Mouse (Mus musculus): Measurements from ENCODE around the gene Tex48. TPM values are rescaled to one million over a fixed set of nuclear protein-coding genes. Genes with fewer than 3 reads are reported as not detected.

Gene Tex48
- total and polyA plus RNA-seq, 3 experiments: not detected

DNA sequence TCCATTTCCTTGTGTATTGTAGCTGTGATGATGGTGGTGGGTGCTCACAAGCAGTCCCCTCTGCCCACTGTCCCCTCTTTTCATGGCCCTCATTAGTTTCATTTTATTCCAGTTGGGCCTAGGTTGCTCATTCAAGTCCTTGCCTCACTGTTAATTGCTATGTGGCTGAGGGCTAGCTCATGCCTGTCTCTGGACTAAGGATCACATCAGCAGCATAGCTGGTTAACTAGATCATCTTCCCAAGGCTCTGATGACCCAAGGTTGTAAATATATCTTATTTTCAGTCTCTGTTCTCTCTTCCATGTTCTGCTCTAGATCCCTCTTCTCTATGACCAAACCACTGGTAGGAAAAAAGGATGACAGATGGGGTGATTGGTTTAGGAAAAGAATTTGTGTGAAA, 21.0 kb downstream of the Tex48 start:
- in situ Hi-C loops (cut with MboI; ENCODE audit: low pct_ligation_motif_present, low pct_unique_long_range_greater_than_20kb, low sequenced_read_pairs): loop anchor here (25.0 kb wide), 1 partner anchor 886 kb away; no protein-coding TSS in a partner anchor
- H3K27me3 ChIP-seq (replicated peaks): peaks cover 12% of the 10 kb centered on the region
- H3K9ac ChIP-seq (ENCODE audit: insufficient read depth, low read depth): no peak overlapping the region
- peaks cover 3% of the 10 kb centered on the region for H3K9me3 ChIP-seq (replicated peaks; ENCODE audit: low read length)
- no peak for TF ChIP-seq ELF1 (IDR thresholded peaks at IDR 0.05; ENCODE audit: low read depth, low read length)
- no peaks in the 10 kb centered on the region for H3K79me2 ChIP-seq (replicated peaks; ENCODE audit: control insufficient read depth, extremely low read depth, insufficient read depth, poor library complexity, severe bottlenecking)
- H3K27ac ChIP-seq (ENCODE audit: insufficient read depth, low read depth): no peak overlapping the region
- H3K36me3 ChIP-seq (replicated peaks in 1 of 2; ENCODE audit: control insufficient read depth in 1 of 2, insufficient read depth in 1 of 2, low read length in 1 of 2): no peaks in the 10 kb centered on the region
- H3K4me3 ChIP-seq (replicated peaks in 1 of 3; ENCODE audit: low read depth in 2 of 3, low read length in 2 of 3, poor library complexity in 1 of 3): no peak overlapping the region
- H3K4me1 ChIP-seq (ENCODE audit: control insufficient read depth in 1 of 2, insufficient read depth in 2 of 2): no peaks in the 10 kb centered on the region
- dilution Hi-C loops (cut with MboI; ENCODE audit: extremely low pct_ligation_motif_present, extremely low pct_unique_long_range_greater_than_20kb, low sequenced_read_pairs): no loop called here
- no peak for DNase-seq (ENCODE audit: extremely low read depth)
- no peak overlapping the region for H3K4me2 ChIP-seq (ENCODE audit: insufficient read depth, low read depth, poor library complexity, severe bottlenecking)

DNA sequence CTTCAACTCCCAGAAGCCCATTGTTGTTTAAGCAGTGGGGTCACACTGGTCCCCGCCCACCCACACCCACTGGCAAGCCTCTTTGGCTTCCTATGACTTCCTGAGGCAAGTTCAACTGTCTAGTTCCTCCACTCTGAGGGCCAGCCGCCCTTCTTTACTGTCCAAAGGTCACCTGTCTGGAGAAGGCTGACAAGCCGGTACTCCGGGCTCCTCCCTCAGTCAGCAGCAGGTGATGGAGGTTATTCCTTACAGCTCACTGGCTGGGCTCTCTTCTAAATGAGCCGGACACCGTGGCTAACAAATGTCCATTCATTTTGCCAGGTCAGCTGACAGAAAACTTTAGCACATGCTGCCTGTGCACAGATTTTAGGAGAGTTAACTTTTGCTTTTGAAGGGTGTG, 21.4 kb downstream of the Tex48 start:
- no peaks in the 10 kb centered on the region for H3K79me2 ChIP-seq (replicated peaks; ENCODE audit: control insufficient read depth, extremely low read depth, insufficient read depth, poor library complexity, severe bottlenecking)
- no peak overlapping the region for H3K4me3 ChIP-seq (replicated peaks in 1 of 3; ENCODE audit: low read depth in 2 of 3, low read length in 2 of 3, poor library complexity in 1 of 3)
- H3K9me3 ChIP-seq (replicated peaks; ENCODE audit: low read length): peaks cover 3% of the 10 kb centered on the region
- no peak for DNase-seq (ENCODE audit: extremely low read depth)
- H3K4me1 ChIP-seq (ENCODE audit: control insufficient read depth in 1 of 2, insufficient read depth in 2 of 2): no peaks in the 10 kb centered on the region
- no peak overlapping the region for H3K4me2 ChIP-seq (ENCODE audit: insufficient read depth, low read depth, poor library complexity, severe bottlenecking)
- dilution Hi-C loops (cut with MboI; ENCODE audit: extremely low pct_ligation_motif_present, extremely low pct_unique_long_range_greater_than_20kb, low sequenced_read_pairs) (no loop called here), in situ Hi-C loops (cut with MboI; ENCODE audit: low pct_ligation_motif_present, low pct_unique_long_range_greater_than_20kb, low sequenced_read_pairs) (loop anchor here (25.0 kb wide), 1 partner anchor 887 kb away; no protein-coding TSS in a partner anchor)
- no peak overlapping the region for H3K9ac ChIP-seq (ENCODE audit: insufficient read depth, low read depth)
- H3K27me3 ChIP-seq (replicated peaks): peaks cover 12% of the 10 kb centered on the region
- no peaks in the 10 kb centered on the region for H3K36me3 ChIP-seq (replicated peaks in 1 of 2; ENCODE audit: control insufficient read depth in 1 of 2, insufficient read depth in 1 of 2, low read length in 1 of 2)
- no peak overlapping the region for H3K27ac ChIP-seq (ENCODE audit: insufficient read depth, low read depth)
- TF ChIP-seq SMC3 (IDR thresholded peaks at IDR 0.05; ENCODE audit: low read depth, low read length): no peak
- no peak for TF ChIP-seq CHD2 (IDR thresholded peaks at IDR 0.05; ENCODE audit: low read length)
- TF ChIP-seq NRF1 (IDR thresholded peaks at IDR 0.05; ENCODE audit: low read depth, low read length): no peak
- TF ChIP-seq EP300 (IDR thresholded peaks at IDR 0.05; ENCODE audit: low read length): no peak
- TF ChIP-seq RCOR1 (conservative IDR thresholded peaks at IDR 0.05; ENCODE audit: low read depth, low read length): no peak
- no peak for TF ChIP-seq POLR2AphosphoS2 (IDR thresholded peaks at IDR 0.05; ENCODE audit: low read depth, low read length)
- no peak for TF ChIP-seq MAX (IDR thresholded peaks at IDR 0.05; ENCODE audit: low read length)
- TF ChIP-seq MXI1 (IDR thresholded peaks at IDR 0.05; ENCODE audit: low read depth, low read length): no peak
- no peak for TF ChIP-seq HCFC1 (IDR thresholded peaks at IDR 0.05; ENCODE audit: low read depth, low read length)

DNA sequence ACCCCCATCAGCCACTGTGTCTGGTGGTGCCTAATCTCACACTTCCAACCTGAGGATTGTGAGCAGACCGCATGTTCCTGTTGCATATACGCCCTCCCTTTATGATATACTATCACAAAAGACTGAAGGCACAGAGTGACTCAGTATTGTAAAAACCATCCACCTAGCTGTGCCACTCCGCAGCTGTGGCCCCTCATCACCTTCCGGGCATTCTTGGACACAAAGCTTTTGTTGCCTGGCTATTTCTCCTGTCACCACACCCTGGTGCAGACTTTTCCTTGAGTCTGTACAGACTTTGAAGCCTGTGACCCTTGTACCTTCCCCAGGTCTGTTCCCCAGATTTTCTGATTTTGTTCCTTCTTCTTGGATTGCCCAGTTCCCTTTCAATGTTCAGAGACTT, 26.2 kb downstream of the Tex48 start:
- Histone ChIP-seq H3K27me3 (replicated peaks) (no peaks in the 10 kb centered on the region), H3K9me3 (replicated peaks; ENCODE audit: low read length) (peaks cover 3% of the 10 kb centered on the region), H3K4me3 (replicated peaks in 1 of 3; ENCODE audit: low read depth in 2 of 3, low read length in 2 of 3, poor library complexity in 1 of 3) (no peak overlapping the region), H3K79me2 (replicated peaks; ENCODE audit: control insufficient read depth, extremely low read depth, insufficient read depth, poor library complexity, severe bottlenecking) (no peaks in the 10 kb centered on the region), H3K36me3 (replicated peaks in 1 of 2; ENCODE audit: control insufficient read depth in 1 of 2, insufficient read depth in 1 of 2, low read length in 1 of 2) (no peaks in the 10 kb centered on the region), H3K4me1 (ENCODE audit: control insufficient read depth in 1 of 2, insufficient read depth in 2 of 2) (peaks cover 4 to 24% of the 10 kb centered on the region in 2 experiments; a peak in 3 of 4 replicates), H3K27ac (ENCODE audit: insufficient read depth, low read depth) (no peak overlapping the region), H3K4me2 (ENCODE audit: insufficient read depth, low read depth, poor library complexity, severe bottlenecking) (no peak overlapping the region), H3K9ac (ENCODE audit: insufficient read depth, low read depth) (no peak overlapping the region)
- in situ Hi-C loops (cut with MboI; ENCODE audit: low pct_ligation_motif_present, low pct_unique_long_range_greater_than_20kb, low sequenced_read_pairs): no loop called here
- DNase-seq (ENCODE audit: extremely low read depth): no peak
- TF ChIP-seq TBP (conservative IDR thresholded peaks at IDR 0.05; ENCODE audit: low read depth, low read length) (no peak), KAT2A (IDR thresholded peaks at IDR 0.05; ENCODE audit: insufficient replicate concordance, low read length) (no peak), RAD21 (IDR thresholded peaks at IDR 0.05; ENCODE audit: low read depth, low read length) (no peak), BHLHE40 (IDR thresholded peaks at IDR 0.05; ENCODE audit: low read depth, low read length) (no peak), ZKSCAN1 (IDR thresholded peaks at IDR 0.05; ENCODE audit: borderline replicate concordance, low read depth, low read length) (no peak), ZNF384 (IDR thresholded peaks at IDR 0.05; ENCODE audit: low read depth, low read length) (no peak), E2F4 (IDR thresholded peaks at IDR 0.05; ENCODE audit: insufficient replicate concordance, low read depth, low read length) (no peak), UBTF (IDR thresholded peaks at IDR 0.05; ENCODE audit: low read depth, low read length) (no peak), RCOR1 (conservative IDR thresholded peaks at IDR 0.05; ENCODE audit: low read depth, low read length) (no peak), ZMIZ1 (IDR thresholded peaks at IDR 0.05; ENCODE audit: low read depth, low read length) (no peak), TCF12 (IDR thresholded peaks at IDR 0.05; ENCODE audit: low read depth, low read length) (no peak), IRF4 (IDR thresholded peaks at IDR 0.05; ENCODE audit: low read depth, low read length) (no peak), PAX5 (IDR thresholded peaks at IDR 0.05; ENCODE audit: low read length) (no peak), CTCF (conservative IDR thresholded peaks at IDR 0.05 in 1 of 2, IDR thresholded peaks at IDR 0.05 in 1 of 2; ENCODE audit: low read depth in 2 of 2, low read length in 2 of 2) (no peak), POLR2A (IDR thresholded peaks at IDR 0.05; ENCODE audit: low read depth, low read length) (no peak), ELF1 (IDR thresholded peaks at IDR 0.05; ENCODE audit: low read depth, low read length) (no peak), POLR2AphosphoS2 (IDR thresholded peaks at IDR 0.05; ENCODE audit: low read depth, low read length) (no peak)
- dilution Hi-C loops (cut with MboI; ENCODE audit: extremely low pct_ligation_motif_present, extremely low pct_unique_long_range_greater_than_20kb, low sequenced_read_pairs): no loop called here

Measured in CH12.LX (cell line).